Mouse (Mus musculus) testis, adult 2 months (tissue): Measurements from ENCODE around the gene Soga1.

ENCODE experiments used
- CTCF ChIP-seq: fragments of 200-500 bp; IDR thresholded peaks from 2 replicates; pipeline ENCODE4 v1.5.1; 2012; ENCODE audit warnings: low read depth, mild to moderate bottlenecking, inconsistent platforms, low read length, moderate library complexity; ENCODE audit not compliant: control insufficient read depth, insufficient read depth, insufficient replicate concordance
- POLR2A ChIP-seq: fragments of 200-500 bp; IDR thresholded peaks from 2 replicates; pipeline ENCODE4 v1.6.1; 2012; ENCODE audit warnings: low read depth, mild to moderate bottlenecking, inconsistent platforms, low read length, moderate library complexity; ENCODE audit not compliant: control insufficient read depth

GRCm38 (mm10) chr2:157037303-157037702 lies 41.8 kb downstream of the Soga1 start:
- no peak for TF ChIP-seq CTCF
- TF ChIP-seq POLR2A: no peak
